Comparison of ENCODE assay signal across 9 mouse cellular contexts in the genomic region with DNA sequence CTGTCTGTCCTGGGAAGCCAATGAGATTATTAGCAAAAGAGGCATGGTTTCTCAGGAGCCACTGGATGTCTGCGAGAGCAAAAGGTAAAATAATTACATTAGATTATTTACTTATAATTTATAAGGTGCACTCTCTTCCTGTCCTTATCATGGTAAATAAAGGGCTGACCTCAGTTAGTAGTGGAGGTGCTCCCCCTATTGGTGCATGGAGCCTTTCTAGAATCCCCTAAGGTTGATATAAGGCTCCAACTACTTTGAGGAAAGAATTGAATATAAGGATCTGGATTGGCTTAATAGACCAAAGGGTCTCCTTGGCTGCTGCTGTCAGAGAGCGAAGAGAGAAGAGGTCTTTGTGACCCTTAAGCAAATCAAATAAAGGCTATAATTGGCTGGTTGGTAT. TPM values are rescaled to one million over a fixed set of nuclear protein-coding genes. Genes with fewer than 3 reads are reported as not detected.
DNase-seq lines count a peak whose midpoint lies in the region; ATAC-seq and TF ChIP-seq lines count a peak whose summit lies in the region.
"Had no signal": no experiment of that assay in that cellular context is flagged by ENCODE, and none has a peak within 500 bp of the region (broad histone marks: within the 10 kb centered on the region; RNA-seq: fewer than 3 reads in every experiment).

No protein-coding gene starts in this region.

- no peaks in the 10 kb centered on the region for H3K79me2 ChIP-seq in MEL (ENCODE audit: control insufficient read depth, insufficient read depth, low read length, poor library complexity)

- H3K9ac ChIP-seq in MEL (ENCODE audit: control insufficient read depth, low read depth, low read length, poor library complexity, severe bottlenecking), result no peak overlapping the region

- no peaks in the 10 kb centered on the region for H3K9me3 ChIP-seq in MEL (replicated peaks; ENCODE audit: insufficient read depth, low read length)

- TF ChIP-seq RAD21 in MEL (IDR thresholded peaks at IDR 0.05; ENCODE audit: low read depth, low read length), result peak; percentile 42

- no peak for DNase-seq in layer of hippocampus, adult 2 months (ENCODE audit: low spot score in 2 of 2)
- no peak for DNase-seq in layer of hippocampus, adult 18-20 months (ENCODE audit: low spot score in 2 of 2)
- DNase-seq in MEL (ENCODE audit: low read depth, low spot score), result peak; percentile 42
- no peak for DNase-seq in yolk sac, embryonic 10.5 days (ENCODE audit: low spot score)
- DNase-seq in left cerebral cortex, adult 11 months (ENCODE audit: low spot score), result no peak
- DNase-seq: cerebellum, adult 11-12 months; heart, postnatal 10 days had no signal

- no peaks in the 10 kb centered on the region for H3K4me1 ChIP-seq in MEL (ENCODE audit: control insufficient read depth in 1 of 2, insufficient read depth in 2 of 2, low read length in 2 of 2)
- H3K4me1 ChIP-seq in cortical plate, adult 2 months (ENCODE audit: control insufficient read depth, insufficient read depth, low read length), result peaks cover 11% of the 10 kb centered on the region; the same call in 1 of the 2 replicates

- TF ChIP-seq CTCF in layer of hippocampus, adult 2 months (conservative IDR thresholded peaks at IDR 0.05), result peak; percentile 73
- peak; percentile 10 to 53 (median 36); a peak in 5 of 6 replicates for TF ChIP-seq CTCF in MEL (IDR thresholded peaks at IDR 0.05 in 2 of 3, conservative IDR thresholded peaks at IDR 0.05 in 1 of 3; ENCODE audit: control insufficient read depth in 1 of 3, insufficient read depth in 1 of 3, low read depth in 2 of 3, low read length in 3 of 3, poor library complexity in 1 of 3, severe bottlenecking in 1 of 3)
- TF ChIP-seq CTCF in cortical plate, adult 2 months (IDR thresholded peaks at IDR 0.05; ENCODE audit: extremely low read depth, insufficient read depth, low read length), result 0 out of 2 replicates have a peak, but pooled peaks have one; percentile 7

- H3K4me3 ChIP-seq in layer of hippocampus, adult 2 months, result no peak overlapping the region
- no peak overlapping the region for H3K4me3 ChIP-seq in MEL (ENCODE audit: control insufficient read depth in 1 of 2, insufficient read depth in 1 of 2, low read depth in 2 of 2, low read length in 2 of 2)
- no peak overlapping the region for H3K4me3 ChIP-seq in cortical plate, adult 2 months (ENCODE audit: insufficient read depth, low read length)

- 0 out of 2 replicates have a peak, but pooled peaks have one; percentile 59 for ATAC-seq in megakaryocyte-erythroid progenitor cell, adult 5-6 weeks (replicated peaks; ENCODE audit: low FRiP score, low TSS enrichment, poor library complexity, severe bottlenecking)

- peaks cover 0 to 4% of the 10 kb centered on the region in 2 experiments; a peak in 2 of 4 replicates for H3K36me3 ChIP-seq in MEL (ENCODE audit: control insufficient read depth in 1 of 2, insufficient read depth in 2 of 2, low read length in 2 of 2)

- peak overlapping the region; percentile 76 for H3K27ac ChIP-seq in layer of hippocampus, adult 2 months
- H3K27ac ChIP-seq in MEL (ENCODE audit: control insufficient read depth, low read depth, low read length), result no peak overlapping the region
- no peak overlapping the region for H3K27ac ChIP-seq in cortical plate, adult 2 months (ENCODE audit: insufficient read depth, low read length)

- TF ChIP-seq POLR2A in MEL (IDR thresholded peaks at IDR 0.05; ENCODE audit: control insufficient read depth in 1 of 2, insufficient read depth in 1 of 2, low read depth in 1 of 2, low read length in 2 of 2, poor library complexity in 1 of 2), result no peak
- no peak for TF ChIP-seq POLR2A in cortical plate, adult 2 months (IDR thresholded peaks at IDR 0.05; ENCODE audit: extremely low read depth, insufficient read depth, low read length)

- no peaks in the 10 kb centered on the region for H3K27me3 ChIP-seq in MEL (ENCODE audit: control insufficient read depth in 1 of 2, insufficient read depth in 2 of 2, low read length in 2 of 2)

- no peak for TF ChIP-seq EP300 in MEL (IDR thresholded peaks at IDR 0.05; ENCODE audit: low read depth in 1 of 2, low read length in 2 of 2)

TF ChIP-seq in MEL, 35 proteins besides CTCF, POLR2A, EP300 and RAD21:
- no peak for TF ChIP-seq TCF12 (IDR thresholded peaks at IDR 0.05; ENCODE audit: low read depth, low read length)
- no peak for TF ChIP-seq USF1 (IDR thresholded peaks at IDR 0.05; ENCODE audit: low read depth, low read length)
- peak; percentile 38; the same call in 1 of the 2 replicates for TF ChIP-seq SMC3 (IDR thresholded peaks at IDR 0.05; ENCODE audit: low read depth, low read length)
- no peak for TF ChIP-seq TAL1 (IDR thresholded peaks at IDR 0.05; ENCODE audit: low read length)

RNA-seq across cellular contexts. Expression of a gene that starts 14.5 kb away (rescaled TPM):
- 10 to 100 TPM; 39.5 to 42.0 TPM for total RNA-seq in layer of hippocampus, adult 2 months (2021)
- 10 to 100 TPM; 41.1 to 42.3 TPM for total RNA-seq in layer of hippocampus, adult 18-20 months (2021)
- total RNA-seq in MEL (2012; rRNA removed), result 5.9 and 6.0 TPM in 2 replicates
- polyA plus RNA-seq in MEL (2012; ENCODE audit: insufficient read depth in 1 of 2, insufficient read length in 2 of 2, low read depth in 1 of 2, low replicate concordance in 2 of 2, missing spikeins in 1 of 2), result 1 to 10 TPM in 1 of 2 experiments, not detected in 1; 5.8 TPM
- polyA plus RNA-seq in cortical plate, adult 2 months (2012; rRNA removed), result 35.3 and 36.9 TPM in 2 replicates
- total RNA-seq in megakaryocyte-erythroid progenitor cell, adult 5-6 weeks (2014; fragmentation: Nextera tagmentation), result 4.5 and 5.7 TPM in 2 replicates
- 3.7 and 5.5 TPM in 2 replicates for total RNA-seq in megakaryocyte-erythroid progenitor cell, adult 5-6 weeks (2017)

RNA-seq across cellular contexts. Expression of a gene that starts 14.6 kb away (rescaled TPM):
- total RNA-seq in layer of hippocampus, adult 2 months (2021), result 10 to 100 TPM; 63.4 to 65.1 TPM
- total RNA-seq in layer of hippocampus, adult 18-20 months (2021), result 10 to 100 TPM; 52.6 to 59.9 TPM
- 189 and 210 TPM in 2 replicates for total RNA-seq in MEL (2012; rRNA removed)
- polyA plus RNA-seq in MEL (2012; ENCODE audit: insufficient read depth in 1 of 2, insufficient read length in 2 of 2, low read depth in 1 of 2, low replicate concordance in 2 of 2, missing spikeins in 1 of 2), result 100 to 1,000 TPM in 1 of 2 experiments, not detected in 1; 162 TPM
- polyA plus RNA-seq in cortical plate, adult 2 months (2012; rRNA removed), result 116 and 121 TPM in 2 replicates
- 71.9 and 72.2 TPM in 2 replicates for total RNA-seq in megakaryocyte-erythroid progenitor cell, adult 5-6 weeks (2014; fragmentation: Nextera tagmentation)
- total RNA-seq in megakaryocyte-erythroid progenitor cell, adult 5-6 weeks (2017), result 138 and 161 TPM in 2 replicates

RNA-seq across cellular contexts. Expression of a gene that starts 53.5 kb away (rescaled TPM):
- total RNA-seq in layer of hippocampus, adult 2 months (2021), result 10 to 100 TPM; 12.8 to 13.2 TPM
- total RNA-seq in layer of hippocampus, adult 18-20 months (2021), result 10 to 100 TPM; 10.4 to 11.4 TPM
- total RNA-seq in MEL (2012; rRNA removed), result 2.7 and 4.2 TPM in 2 replicates
- polyA plus RNA-seq in MEL (2012; ENCODE audit: insufficient read depth in 1 of 2, insufficient read length in 2 of 2, low read depth in 1 of 2, low replicate concordance in 2 of 2, missing spikeins in 1 of 2), result 1 to 10 TPM in 1 of 2 experiments, not detected in 1; 5.0 TPM
- 7.0 and 7.8 TPM in 2 replicates for polyA plus RNA-seq in cortical plate, adult 2 months (2012; rRNA removed)
- 5.9 and 6.6 TPM in 2 replicates for total RNA-seq in megakaryocyte-erythroid progenitor cell, adult 5-6 weeks (2014; fragmentation: Nextera tagmentation)
- 3.8 and 5.4 TPM in 2 replicates for total RNA-seq in megakaryocyte-erythroid progenitor cell, adult 5-6 weeks (2017)

Comparison
In these comparisons a context has a peak if more than half of its experiments do, and no peak if none do; other contexts are left out.
1. CTCF ChIP-seq: peak in every context shown above with its lines; median percentile 73 in layer of hippocampus, adult 2 months; 36 in MEL; 7 in cortical plate, adult 2 months.